Mouse (Mus musculus) stomach, postnatal 0 days (tissue): Measurements from ENCODE around the gene Ahctf1. TPM values are rescaled to one million over a fixed set of nuclear protein-coding genes. Genes with fewer than 3 reads are reported as not detected.
"Not testable (repeated sequence)": the region's sequence is repeated elsewhere in the genome, so short reads cannot be mapped to it uniquely, and the experiment has no call there.

Experiments
- ATAC-seq: fragments of 200-750 bp; cut with Nextera tagmentation; 2 replicates; pipeline ENCODE4 v1.8.0; 2017; ENCODE audit not compliant: low FRiP score, low TSS enrichment
- DNase-seq: peaks from one replicate; pipeline ENCODE4 v3.0.0-alpha.2; 2016; ENCODE audit warnings: low spot score
- H3K27ac ChIP-seq: fragments of 300-500 bp; sonication (generic); replicated peaks from 2 replicates; pipeline ENCODE4 v1.5.1; 2014; ENCODE audit warnings: mild to moderate bottlenecking, control low read depth
- H3K27me3 ChIP-seq: fragments of 300-500 bp; sonication (generic); 2 replicates; pipeline ENCODE4 v1.6.1; 2014; ENCODE audit warnings: low read length; ENCODE audit not compliant: control insufficient read depth, insufficient read depth
- H3K36me3 ChIP-seq: fragments of 300-500 bp; sonication (generic); 2 replicates; pipeline ENCODE4 v1.6.1; 2014; ENCODE audit warnings: low read length, mixed read lengths; ENCODE audit not compliant: control insufficient read depth, insufficient read depth
- H3K4me1 ChIP-seq: fragments of 300-500 bp; sonication (generic); replicated peaks from 2 replicates; pipeline ENCODE4 v1.6.1; 2014; ENCODE audit warnings: antibody characterized with exemption; ENCODE audit not compliant: control insufficient read depth, insufficient read depth
- H3K4me2 ChIP-seq: fragments of 300-500 bp; sonication (generic); replicated peaks from 2 replicates; pipeline ENCODE4 v1.6.1; 2014; ENCODE audit warnings: low read depth, mild to moderate bottlenecking, control low read depth, moderate library complexity
- H3K4me3 ChIP-seq: fragments of 300-500 bp; sonication (generic); 2 replicates; pipeline ENCODE4 v1.5.1; 2014; ENCODE audit warnings: low read depth, low read length, control low read depth
- H3K9ac ChIP-seq: fragments of 300-500 bp; sonication (generic); 2 replicates; pipeline ENCODE4 v1.6.1; 2014; ENCODE audit warnings: mild to moderate bottlenecking, low read length, control low read depth, mixed read lengths
- H3K9me3 ChIP-seq: fragments of 300-500 bp; sonication (generic); 2 replicates; pipeline ENCODE4 v1.6.1; 2016; ENCODE audit warnings: low read length; ENCODE audit not compliant: control insufficient read depth
- CTCF ChIP-seq: IDR thresholded peaks from 2 replicates; pipeline ENCODE4 v1.5.1; 2016; ENCODE audit warnings: antibody characterized with exemption, low read depth, mild to moderate bottlenecking, moderate library complexity
- EP300 ChIP-seq: optimal IDR thresholded peaks from 2 replicates; pipeline ENCODE3; 2016; ENCODE audit warnings: antibody characterized with exemption
- WGBS: fragments of 180-500 bp; shearing (Covaris S2); extraction: QIAGEN DNeasy Blood & Tissue Kit; methylation state at CpG from one replicate; pipeline ENCODE4 v1.1.7; 2014; 5-methylcytosine and 5-hydroxymethylcytosine counted together
- polyA plus RNA-seq: library from polyadenylated mRNA; unstranded; fragments of >200 nt; fragmentation: Nextera tagmentation; extraction: Ambion mirVana; gene quantifications from 2 replicates; pipeline ENCODE4 v1.2.1, GENCODE M21; 2015

Gene Ahctf1
- polyA plus RNA-seq, 1 experiment from 2014 or later = 7.0 TPM

DNA sequence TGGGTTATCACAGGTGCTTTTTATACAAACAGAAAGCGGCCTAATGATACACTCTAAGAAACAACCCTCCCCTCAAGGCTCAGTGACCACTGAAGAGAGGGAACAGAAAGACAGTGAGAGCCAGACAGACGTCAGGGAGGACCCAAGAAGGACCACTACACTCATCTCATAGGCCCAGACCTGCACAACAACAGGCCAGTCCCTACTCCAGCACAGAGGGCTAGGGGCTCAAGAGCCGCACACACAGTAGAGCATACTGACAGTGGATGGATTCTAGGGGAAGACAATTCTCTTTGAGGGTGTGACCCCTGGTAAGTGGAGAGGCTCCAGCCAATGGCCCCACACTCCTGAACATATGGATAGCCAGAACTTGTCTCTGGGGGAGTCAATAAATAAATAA lies 67.0 kb downstream of the Ahctf1 start:
- H3K27ac ChIP-seq = no peak overlapping the region
- no peak for ATAC-seq
- H3K4me2 ChIP-seq = no peak overlapping the region
- 91% methylated on average over 3 of the region's 3 CpGs for WGBS
- H3K9me3 ChIP-seq = no peaks in the 10 kb centered on the region
- no peaks in the 10 kb centered on the region for H3K4me1 ChIP-seq
- TF ChIP-seq EP300 = no peak
- no peak for TF ChIP-seq CTCF
- DNase-seq = no peak
- no peaks in the 10 kb centered on the region for H3K36me3 ChIP-seq
- no peak overlapping the region for H3K4me3 ChIP-seq
- H3K27me3 ChIP-seq = no peaks in the 10 kb centered on the region
- H3K9ac ChIP-seq = no peak overlapping the region

DNA sequence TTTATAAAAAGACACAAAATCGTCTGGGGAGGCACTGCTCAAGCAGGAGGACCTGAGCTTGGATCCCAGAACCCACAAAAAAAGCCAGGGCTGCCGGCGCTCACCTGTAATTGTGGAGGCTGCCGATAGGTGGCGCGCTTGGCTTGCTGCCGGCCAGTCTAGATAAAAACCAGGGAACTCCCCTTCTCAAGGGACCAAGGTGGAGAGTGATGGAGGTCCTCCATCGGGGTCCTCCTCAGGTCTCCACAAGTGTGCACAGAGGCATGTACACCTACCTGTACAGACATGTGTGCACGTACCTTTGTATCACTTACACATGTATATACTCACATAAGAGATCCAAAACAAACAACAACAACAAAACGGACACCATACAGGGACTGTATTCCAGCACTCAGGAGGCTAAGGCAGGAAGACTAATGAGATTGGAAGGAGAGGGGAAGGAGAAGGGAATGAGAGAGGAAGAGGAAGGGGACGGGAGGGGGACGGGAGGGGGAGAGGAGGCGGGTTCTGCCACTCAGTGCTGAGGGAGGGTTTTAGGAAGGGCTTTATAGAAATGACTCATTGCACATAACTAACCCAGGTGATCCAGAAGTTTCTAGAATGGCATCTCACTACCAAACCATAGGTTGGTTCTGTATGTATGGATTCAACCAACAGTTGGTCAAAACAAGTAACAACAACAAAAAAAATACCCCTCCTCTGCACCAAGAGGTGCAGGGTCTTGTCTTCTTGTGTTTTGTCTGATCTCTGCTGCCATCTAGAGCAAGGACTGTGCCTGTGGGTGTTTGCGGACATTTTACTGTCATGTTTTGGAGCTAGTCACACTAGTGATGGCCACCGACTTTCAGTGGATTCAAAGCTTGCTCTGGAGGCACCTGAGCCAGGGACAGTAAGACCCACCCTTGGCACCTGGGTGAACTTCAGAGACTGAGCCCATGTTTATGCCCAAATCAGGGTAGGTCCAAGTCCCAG lies 68.7 kb downstream of the Ahctf1 start:
- Histone ChIP-seq H3K36me3 (no peaks in the 10 kb centered on the region), H3K4me1 (no peaks in the 10 kb centered on the region), H3K4me3 (no peak overlapping the region), H3K4me2 (no peak overlapping the region), H3K27ac (no peak overlapping the region), H3K9ac (no peak overlapping the region), H3K27me3 (no peaks in the 10 kb centered on the region), H3K9me3 (no peaks in the 10 kb centered on the region)
- 31% methylated on average over 15 of the region's 15 CpGs for WGBS
- TF ChIP-seq CTCF (peak; percentile 83), EP300 (no peak)
- ATAC-seq = no peak
- peak; percentile 66 for DNase-seq

DNA sequence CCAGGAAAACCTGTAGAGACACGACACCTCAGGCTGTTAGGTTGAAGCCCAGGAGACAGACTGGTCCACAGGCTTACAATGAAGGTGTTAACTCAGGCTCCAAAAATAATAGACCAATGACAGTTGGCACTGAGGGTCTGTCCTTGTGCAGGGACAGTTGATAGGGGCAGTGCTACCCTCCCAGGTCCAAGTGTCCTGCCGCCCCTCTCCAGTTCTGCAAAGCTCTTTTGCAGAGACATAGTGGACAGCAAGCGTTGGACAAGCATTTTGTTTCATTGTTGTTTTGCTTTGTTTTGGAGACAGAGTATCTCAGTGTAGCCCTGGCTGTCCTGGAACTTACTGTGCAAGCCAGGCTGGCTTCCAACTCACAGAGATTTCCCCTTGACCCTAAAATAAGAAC lies 72.1 kb downstream of the Ahctf1 start:
- Histone ChIP-seq H3K27ac (no peak overlapping the region), H3K27me3 (no peaks in the 10 kb centered on the region), H3K36me3 (no peaks in the 10 kb centered on the region), H3K4me2 (no peak overlapping the region), H3K4me3 (no peak overlapping the region), H3K4me1 (no peaks in the 10 kb centered on the region), H3K9me3 (no peaks in the 10 kb centered on the region), H3K9ac (no peak overlapping the region)
- TF ChIP-seq CTCF = no peak
- no peak for TF ChIP-seq EP300
- ATAC-seq (no peak), DNase-seq (no peak)
- WGBS = 91% methylated on average over 3 of the region's 3 CpGs

DNA sequence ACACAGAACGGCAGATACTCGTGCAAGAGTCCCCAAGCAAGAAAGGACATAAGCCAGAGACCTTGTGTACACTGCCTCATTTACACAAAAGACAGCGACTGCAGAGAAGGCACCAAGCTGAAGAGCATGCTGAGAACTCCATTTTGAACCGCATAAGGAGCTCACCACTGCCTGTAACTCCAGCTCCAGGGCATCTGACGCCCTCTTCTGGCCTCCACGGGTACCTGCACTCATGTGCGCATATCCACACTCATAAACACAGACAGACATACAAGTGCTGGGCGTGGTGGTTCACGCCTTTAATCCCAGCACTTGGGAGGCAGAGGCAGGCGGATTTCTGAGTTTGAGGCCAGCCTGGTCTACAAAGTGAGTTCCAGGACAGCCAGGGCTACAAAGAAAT lies 74.8 kb downstream of the Ahctf1 start:
- 90% methylated on average over 10 of the region's 10 CpGs for WGBS
- DNase-seq (no peak), ATAC-seq (no peak)
- TF ChIP-seq CTCF (no peak), EP300 (no peak)
- H3K9ac ChIP-seq = no peak overlapping the region
- H3K4me1 ChIP-seq = no peaks in the 10 kb centered on the region
- H3K27ac ChIP-seq = no peak overlapping the region
- H3K27me3 ChIP-seq = no peaks in the 10 kb centered on the region
- H3K9me3 ChIP-seq = no peaks in the 10 kb centered on the region
- no peak overlapping the region for H3K4me3 ChIP-seq
- no peaks in the 10 kb centered on the region for H3K36me3 ChIP-seq
- H3K4me2 ChIP-seq = no peak overlapping the region

DNA sequence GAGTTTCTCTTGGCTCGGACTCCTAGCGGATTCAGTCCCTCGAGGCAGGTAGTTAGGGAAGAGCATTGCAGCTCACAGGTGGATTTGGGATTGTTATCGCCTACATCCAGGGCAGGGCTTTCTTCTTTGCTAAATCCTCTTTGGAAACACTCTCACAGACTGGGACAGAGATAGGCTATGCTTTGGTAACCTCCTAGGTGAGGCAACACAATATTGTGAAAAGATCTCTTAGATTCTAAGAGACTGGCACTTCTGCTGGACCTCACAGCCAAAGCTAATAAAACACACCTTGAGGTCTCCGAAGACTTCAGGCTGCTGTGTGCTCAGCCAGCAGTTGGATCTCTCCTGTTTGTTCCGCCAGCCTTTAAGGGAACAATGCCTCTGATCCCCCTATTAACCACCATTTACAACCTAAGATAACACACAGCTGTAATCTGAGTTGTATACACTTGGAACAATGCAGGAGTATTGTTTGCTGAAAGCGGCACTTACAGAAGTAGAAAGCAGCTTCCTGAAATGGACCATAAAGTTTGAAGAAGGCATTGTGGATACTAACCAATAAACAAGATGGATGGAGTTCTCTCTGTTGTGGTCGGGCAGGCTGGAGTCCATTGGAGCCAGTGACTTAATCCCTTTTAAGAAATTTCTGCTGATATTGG lies 80.5 kb downstream of the Ahctf1 start:
- TF ChIP-seq EP300 = no peak
- TF ChIP-seq CTCF = no peak
- Histone ChIP-seq H3K36me3 (no peaks in the 10 kb centered on the region), H3K27me3 (no peaks in the 10 kb centered on the region), H3K9me3 (no peaks in the 10 kb centered on the region), H3K4me1 (no peaks in the 10 kb centered on the region), H3K27ac (no peak overlapping the region), H3K4me2 (no peak overlapping the region), H3K4me3 (no peak overlapping the region), H3K9ac (no peak overlapping the region)
- WGBS = 51% methylated on average over 8 of the region's 8 CpGs
- no peak for ATAC-seq
- no peak for DNase-seq

DNA sequence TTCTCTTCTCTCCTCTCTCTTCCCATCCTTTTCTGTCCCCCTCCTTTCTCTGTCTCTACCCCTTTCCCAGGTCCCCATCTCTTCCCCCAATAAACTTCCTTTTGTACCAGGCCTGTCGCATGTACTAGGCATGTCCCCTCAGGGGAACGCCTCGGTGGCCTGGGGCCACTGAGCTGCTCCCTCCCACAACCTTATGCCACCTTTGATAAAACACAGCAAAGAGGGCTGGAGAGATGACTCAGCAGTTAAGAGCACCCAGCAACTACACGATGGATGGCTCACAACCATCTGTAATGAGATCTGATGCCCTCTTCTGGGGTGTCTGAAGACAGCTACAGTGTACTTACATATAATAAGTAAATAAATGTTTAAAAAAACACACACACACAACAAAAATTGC lies 87.7 kb downstream of the Ahctf1 start:
- no peak for ATAC-seq

DNA sequence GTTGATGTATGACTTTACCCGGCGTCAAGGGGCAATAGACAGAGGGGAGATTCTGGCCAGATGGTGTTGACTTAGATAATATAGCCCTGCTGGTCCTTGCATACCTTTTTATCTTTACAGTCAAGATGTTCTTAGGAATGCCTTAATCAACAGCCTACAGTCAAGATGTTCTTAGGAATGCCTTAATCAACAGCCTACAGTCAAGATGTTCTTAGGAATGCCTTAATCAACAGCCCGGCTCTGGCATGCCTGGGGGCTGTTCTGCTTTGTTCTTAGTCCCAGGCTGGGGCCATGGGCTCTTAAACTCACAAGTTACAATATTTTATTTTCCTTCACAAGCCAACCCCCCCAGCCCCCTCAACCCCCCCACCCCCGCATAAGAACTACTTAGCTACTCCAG lies 88.2 kb downstream of the Ahctf1 start:
- not testable (repeated sequence) for H3K9me3 ChIP-seq, H3K4me3 ChIP-seq, H3K36me3 ChIP-seq, H3K9ac ChIP-seq, ATAC-seq, H3K27ac ChIP-seq, H3K4me1 ChIP-seq, DNase-seq, H3K4me2 ChIP-seq, H3K27me3 ChIP-seq
- 96% methylated on average over 2 of the region's 4 CpGs for WGBS

More for the DNA sequence above, 87.7 kb downstream of the Ahctf1 start:
- Histone ChIP-seq H3K36me3 (no peaks in the 10 kb centered on the region), H3K27ac (no peak overlapping the region), H3K4me1 (no peaks in the 10 kb centered on the region), H3K4me2 (no peak overlapping the region), H3K9me3 (no peaks in the 10 kb centered on the region), H3K27me3 (no peaks in the 10 kb centered on the region), H3K9ac (no peak overlapping the region), H3K4me3 (no peak overlapping the region)
- no peak for DNase-seq
- TF ChIP-seq EP300 (no peak), CTCF (no peak)
- 86% methylated on average over 4 of the region's 4 CpGs for WGBS
